ENCODE assay signal across 9 mouse cellular contexts in genomic region chr3:143508280-143508679, GRCm38 (mm10).
DNase-seq lines count a peak whose midpoint lies in the region; ATAC-seq and TF ChIP-seq lines count a peak whose summit lies in the region.
"Had no signal": no experiment of that assay in that cellular context is flagged by ENCODE, and none has a peak within 500 bp of the region (broad histone marks: within the 10 kb centered on the region; RNA-seq: fewer than 3 reads in every experiment).

No protein-coding gene starts in this region.

- H3K9ac ChIP-seq in kidney, embryonic 16.5 days (replicated peaks; ENCODE audit: low read length) = no peak overlapping the region
- H3K9ac ChIP-seq: neural tube, embryonic 13.5 days had no signal

- no peaks in the 10 kb centered on the region for H3K27me3 ChIP-seq in kidney, embryonic 16.5 days (ENCODE audit: insufficient read depth, low read length)
- H3K27me3 ChIP-seq: neural tube, embryonic 13.5 days had no signal

- no peak overlapping the region for H3K27ac ChIP-seq in kidney, embryonic 16.5 days (ENCODE audit: low read length)
- 0 out of 2 replicates have a peak overlapping the region, but pooled peaks have one; percentile 4 for H3K27ac ChIP-seq in layer of hippocampus, adult 2 months
- H3K27ac ChIP-seq: neural tube, embryonic 13.5 days had no signal

- H3K4me1 ChIP-seq in kidney, embryonic 16.5 days (ENCODE audit: insufficient read depth, low read length) = no peaks in the 10 kb centered on the region
- H3K4me1 ChIP-seq: neural tube, embryonic 13.5 days had no signal

- peak; percentile 18 to 75 for DNase-seq in adrenal gland, adult (ENCODE audit: inconsistent age in 2 of 2, low spot score in 1 of 2)
- DNase-seq in adrenal gland, adult 18-20 months (ENCODE audit: low spot score in 2 of 2) = no peak
- DNase-seq in kidney, postnatal 14 days = peak; percentile 34
- peak; percentile 64 to 75 for DNase-seq in layer of hippocampus, adult 2 months (ENCODE audit: low spot score in 2 of 2)
- peak; percentile 36 for DNase-seq in retina, embryonic 14.5 days (ENCODE audit: low spot score)

- TF ChIP-seq CTCF in layer of hippocampus, adult 2 months (conservative IDR thresholded peaks at IDR 0.05) = peak; percentile 89

- 78% methylated on average over 1 of the region's 1 CpGs for WGBS in kidney, embryonic 16.5 days

- no peaks in the 10 kb centered on the region for H3K9me3 ChIP-seq in kidney, embryonic 16.5 days (ENCODE audit: low read length)
- H3K9me3 ChIP-seq: neural tube, embryonic 13.5 days had no signal

- ATAC-seq in kidney, embryonic 16.5 days (ENCODE audit: low FRiP score, low TSS enrichment) = no peak
- ATAC-seq in common myeloid progenitor, adult 5-6 weeks (replicated peaks; ENCODE audit: low read depth, poor library complexity, severe bottlenecking) = peak; percentile 85
- no peak for ATAC-seq in erythroblast, adult 5-6 weeks (replicated peaks; ENCODE audit: low FRiP score, poor library complexity, severe bottlenecking)

- no peaks in the 10 kb centered on the region for H3K36me3 ChIP-seq in kidney, embryonic 16.5 days (ENCODE audit: insufficient read depth, low read length)
- H3K36me3 ChIP-seq: neural tube, embryonic 13.5 days had no signal

- H3K4me3 ChIP-seq in kidney, embryonic 16.5 days (ENCODE audit: low read length) = no peak overlapping the region
- no peak overlapping the region for H3K4me3 ChIP-seq in layer of hippocampus, adult 2 months
- H3K4me3 ChIP-seq: neural tube, embryonic 13.5 days had no signal

- no peak overlapping the region for H3K4me2 ChIP-seq in kidney, embryonic 16.5 days (replicated peaks; ENCODE audit: low read depth, low read length)
- H3K4me2 ChIP-seq: neural tube, embryonic 13.5 days had no signal

Comparison
In these comparisons a context has a peak if more than half of its experiments do, and no peak if none do; other contexts are left out.
1. DNase-seq: peak in adrenal gland, adult (2 of 2), kidney, postnatal 14 days (single experiment), layer of hippocampus, adult 2 months (2 of 2) and retina, embryonic 14.5 days (single experiment); none in adrenal gland, adult 18-20 months (0 of 2).